Mouse (Mus musculus) stomach, embryonic 14.5 days (tissue): Measurements from ENCODE around the gene Nr1h4. TPM values are rescaled to one million over a fixed set of nuclear protein-coding genes. Genes with fewer than 3 reads are reported as not detected.

Source experiments
- ATAC-seq: fragments of 200-750 bp; cut with Nextera tagmentation; 2 replicates; pipeline ENCODE4 v1.8.0; 2017; ENCODE audit warnings: low read depth, moderate TSS enrichment; ENCODE audit not compliant: insufficient number of reproducible peaks, insufficient read depth, low FRiP score
- H3K27ac ChIP-seq: fragments of 300-500 bp; sonication (generic); 2 replicates; pipeline ENCODE4 v1.5.1; 2014; ENCODE audit warnings: mild to moderate bottlenecking, low read length, moderate library complexity, mixed read lengths
- H3K27me3 ChIP-seq: fragments of 300-500 bp; sonication (generic); 2 replicates; pipeline ENCODE4 v1.6.1; 2014; ENCODE audit warnings: low read length, control low read depth, mixed read lengths; ENCODE audit not compliant: control insufficient read depth, insufficient read depth
- H3K36me3 ChIP-seq: fragments of 300-500 bp; sonication (generic); 2 replicates; pipeline ENCODE4 v1.6.1; 2014; ENCODE audit warnings: mild to moderate bottlenecking, control low read depth, low read length, moderate library complexity, mixed read lengths; ENCODE audit not compliant: control insufficient read depth, insufficient read depth
- H3K4me1 ChIP-seq: fragments of 300-500 bp; sonication (generic); 2 replicates; pipeline ENCODE4 v1.6.1; 2014; ENCODE audit warnings: low read length, control low read depth, mixed read lengths; ENCODE audit not compliant: control insufficient read depth, insufficient read depth
- H3K4me2 ChIP-seq: fragments of 300-500 bp; sonication (generic); replicated peaks from 2 replicates; pipeline ENCODE4 v1.6.1; 2014; ENCODE audit warnings: low read depth, low read length, control low read depth
- H3K4me3 ChIP-seq: fragments of 300-500 bp; sonication (generic); 2 replicates; pipeline ENCODE4 v1.5.1; 2014; ENCODE audit warnings: low read depth, low read length, control low read depth
- H3K9ac ChIP-seq: fragments of 300-500 bp; sonication (generic); replicated peaks from 2 replicates; pipeline ENCODE4 v1.6.1; 2014; ENCODE audit warnings: low read depth, mild to moderate bottlenecking, control low read depth, low read length, moderate library complexity, mixed read lengths
- H3K9me3 ChIP-seq: fragments of 300-500 bp; sonication (generic); 2 replicates; pipeline ENCODE4 v1.6.1; 2016; ENCODE audit warnings: low read depth, low read length, control low read depth; ENCODE audit not compliant: control insufficient read depth
- WGBS: fragments of 180-500 bp; shearing (Covaris S2); extraction: QIAGEN DNeasy Blood & Tissue Kit; methylation state at CpG from one replicate; pipeline ENCODE4 v1.1.7; 2014; 5-methylcytosine and 5-hydroxymethylcytosine counted together
- polyA plus RNA-seq: library from polyadenylated mRNA; unstranded; fragments of >200 nt; fragmentation: Nextera tagmentation; extraction: Ambion mirVana; gene quantifications from 2 replicates; pipeline ENCODE4 v1.2.1, GENCODE M21; 2014

Gene Nr1h4
- 1.9 and 2.0 TPM in 2 replicates for polyA plus RNA-seq

- Histone ChIP-seq H3K4me1 (no peaks in the 10 kb centered on the region; the same call in 1 of the 2 replicates), H3K9ac (no peak within 1 kb of the TSS), H3K4me2 (no peak within 1 kb of the TSS), H3K27me3 (no peaks in the 10 kb centered on the region), H3K9me3 (no peaks in the 10 kb centered on the region), H3K36me3 (no peaks in the 10 kb centered on the region), H3K4me3 (no peak within 1 kb of the TSS), H3K27ac (no peak within 1 kb of the TSS)
- no peak for ATAC-seq
- 58% methylated on average over 17 of the region's 17 CpGs for WGBS
These were observed at the start of gene Nr1h4 for GRCm38 (mm10) chr10:89532929-89533727. TSS of gene Nr1h4 (minus strand) at chr10:89533585.

GRCm38 (mm10) chr10:89578801-89579200 is 45.4 kb upstream of the Nr1h4 start:
- Histone ChIP-seq H3K4me1 (no peaks in the 10 kb centered on the region), H3K27ac (no peak overlapping the region), H3K9me3 (no peaks in the 10 kb centered on the region), H3K36me3 (no peaks in the 10 kb centered on the region), H3K27me3 (no peaks in the 10 kb centered on the region), H3K4me3 (no peak overlapping the region), H3K4me2 (no peak overlapping the region), H3K9ac (no peak overlapping the region)
- WGBS: 81% methylated on average over 4 of the region's 4 CpGs
- no peak for ATAC-seq

DNA sequence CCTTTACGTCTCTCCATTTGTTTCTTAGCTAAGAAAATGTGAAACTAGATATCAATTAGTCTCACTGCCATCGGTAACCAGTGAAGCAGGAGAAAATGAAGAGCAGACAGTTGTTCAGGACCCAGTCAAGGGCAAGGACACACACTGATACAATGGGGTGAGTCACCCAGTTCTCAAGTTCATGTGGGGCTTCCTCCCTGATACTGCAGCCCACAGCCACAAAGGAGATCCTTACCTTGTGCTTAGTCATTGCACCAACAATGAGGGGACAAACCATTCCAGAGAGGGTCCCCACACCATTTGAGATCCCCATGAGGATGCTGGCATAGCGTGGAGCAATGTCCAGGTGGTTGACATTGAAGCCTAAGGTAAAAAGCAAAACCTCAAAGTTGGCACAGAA is 44.3 kb upstream of the Nr1h4 start:
- H3K27ac ChIP-seq: no peak overlapping the region
- no peak for ATAC-seq
- no peak overlapping the region for H3K4me2 ChIP-seq
- H3K9ac ChIP-seq: no peak overlapping the region
- H3K4me1 ChIP-seq: no peaks in the 10 kb centered on the region
- 78% methylated on average over 3 of the region's 3 CpGs for WGBS
- H3K36me3 ChIP-seq: no peaks in the 10 kb centered on the region
- H3K4me3 ChIP-seq: no peak overlapping the region
- H3K9me3 ChIP-seq: no peaks in the 10 kb centered on the region
- no peaks in the 10 kb centered on the region for H3K27me3 ChIP-seq

- Histone ChIP-seq H3K27me3 (no peaks in the 10 kb centered on the region), H3K9ac (no peak overlapping the region), H3K27ac (no peak overlapping the region), H3K4me2 (no peak overlapping the region), H3K36me3 (no peaks in the 10 kb centered on the region), H3K4me1 (no peaks in the 10 kb centered on the region), H3K9me3 (no peaks in the 10 kb centered on the region), H3K4me3 (no peak overlapping the region)
- 58% methylated on average over 3 of the region's 3 CpGs for WGBS
- ATAC-seq: no peak
These were observed 40.0 kb upstream of the Nr1h4 start for GRCm38 (mm10) chr10:89573421-89573820.

GRCm38 (mm10) chr10:89572946-89573345 is 39.6 kb upstream of the Nr1h4 start:
- Histone ChIP-seq H3K4me1 (no peaks in the 10 kb centered on the region), H3K4me3 (no peak overlapping the region), H3K36me3 (no peaks in the 10 kb centered on the region), H3K27ac (no peak overlapping the region), H3K27me3 (no peaks in the 10 kb centered on the region), H3K9me3 (no peaks in the 10 kb centered on the region), H3K4me2 (no peak overlapping the region), H3K9ac (no peak overlapping the region)
- ATAC-seq: no peak
- 73% methylated on average over 6 of the region's 6 CpGs for WGBS

- 90% methylated on average over 2 of the region's 2 CpGs for WGBS
These were observed 34.0 kb upstream of the Nr1h4 start for GRCm38 (mm10) chr10:89567391-89567790.

DNA sequence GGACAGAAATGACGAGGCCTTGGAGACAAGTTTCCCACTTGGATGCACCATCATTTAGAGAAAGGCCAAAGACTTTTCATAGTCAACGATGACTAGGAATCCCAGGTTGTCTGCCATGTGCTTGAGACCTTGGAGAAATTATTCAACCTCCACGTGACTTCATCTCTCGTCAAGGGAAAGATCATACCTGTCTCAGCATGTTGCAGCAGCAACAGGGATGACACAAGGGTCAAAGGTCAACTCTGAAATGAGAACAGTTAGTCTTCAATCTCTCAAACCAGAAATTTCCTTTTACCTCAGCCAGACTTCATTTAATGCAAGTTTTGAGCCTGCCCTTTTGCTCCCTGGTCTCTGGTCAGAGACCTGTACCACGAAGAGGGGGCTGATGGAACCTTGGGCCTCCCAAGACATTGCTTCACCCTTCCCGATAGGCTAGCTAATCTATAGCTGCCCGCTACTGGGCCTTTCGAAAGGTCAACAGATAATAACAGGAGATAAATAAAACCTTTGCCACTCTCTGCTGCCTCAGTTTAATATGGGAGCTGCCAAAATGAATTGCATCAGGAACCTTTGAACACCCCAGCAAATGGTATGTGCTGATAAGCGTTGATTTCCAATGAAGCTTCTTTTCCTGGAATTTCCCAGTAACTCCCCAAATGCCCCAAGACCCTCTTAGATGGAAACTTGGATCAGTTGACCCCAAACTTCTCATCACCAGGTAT is 32.1 kb upstream of the Nr1h4 start:
- H3K27me3 ChIP-seq: no peaks in the 10 kb centered on the region
- H3K36me3 ChIP-seq: no peaks in the 10 kb centered on the region
- no peak overlapping the region for H3K9ac ChIP-seq
- no peak overlapping the region for H3K27ac ChIP-seq
- H3K9me3 ChIP-seq: no peaks in the 10 kb centered on the region
- WGBS: 81% methylated on average over 9 of the region's 9 CpGs
- H3K4me2 ChIP-seq: no peak overlapping the region
- no peaks in the 10 kb centered on the region for H3K4me1 ChIP-seq
- no peak for ATAC-seq
- no peak overlapping the region for H3K4me3 ChIP-seq

More at GRCm38 (mm10) chr10:89567391-89567790, 34.0 kb upstream of the Nr1h4 start:
- Histone ChIP-seq H3K4me1 (no peaks in the 10 kb centered on the region), H3K4me2 (no peak overlapping the region), H3K36me3 (no peaks in the 10 kb centered on the region), H3K9ac (no peak overlapping the region), H3K27me3 (no peaks in the 10 kb centered on the region), H3K9me3 (no peaks in the 10 kb centered on the region), H3K27ac (no peak overlapping the region), H3K4me3 (no peak overlapping the region)
- no peak for ATAC-seq

DNA sequence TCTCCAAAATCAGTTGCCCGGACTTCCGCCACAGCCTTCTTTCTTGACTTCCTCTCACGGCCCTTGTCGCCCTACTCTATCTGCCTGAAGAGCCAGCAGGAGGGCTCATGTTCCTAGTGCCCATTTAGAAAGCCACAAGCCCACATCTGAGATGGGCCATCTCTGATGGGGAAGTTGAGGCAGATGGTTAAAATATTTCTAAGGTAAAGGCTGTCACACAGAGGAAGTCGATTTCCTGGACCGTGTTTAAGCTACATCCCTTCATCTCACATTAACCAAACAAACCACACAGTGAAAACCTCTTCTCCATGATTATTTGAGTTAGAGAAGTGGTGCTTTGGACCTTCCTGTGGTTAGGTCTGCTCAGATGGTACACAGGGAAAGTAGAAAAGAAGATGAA is 28.7 kb upstream of the Nr1h4 start:
- H3K36me3 ChIP-seq: no peaks in the 10 kb centered on the region
- no peaks in the 10 kb centered on the region for H3K27me3 ChIP-seq
- no peak overlapping the region for H3K9ac ChIP-seq
- no peaks in the 10 kb centered on the region for H3K4me1 ChIP-seq
- ATAC-seq: no peak
- no peaks in the 10 kb centered on the region for H3K9me3 ChIP-seq
- 84% methylated on average over 6 of the region's 6 CpGs for WGBS
- no peak overlapping the region for H3K4me2 ChIP-seq
- no peak overlapping the region for H3K27ac ChIP-seq
- no peak overlapping the region for H3K4me3 ChIP-seq
